Mouse (Mus musculus): Measurements from ENCODE around the gene Sel1l3. TPM values are rescaled to one million over a fixed set of nuclear protein-coding genes. Genes with fewer than 3 reads are reported as not detected.

Sel1l3 gene
- polyA plus RNA-seq, 1 experiment from 2014 or later: 7.3 TPM

DNA sequence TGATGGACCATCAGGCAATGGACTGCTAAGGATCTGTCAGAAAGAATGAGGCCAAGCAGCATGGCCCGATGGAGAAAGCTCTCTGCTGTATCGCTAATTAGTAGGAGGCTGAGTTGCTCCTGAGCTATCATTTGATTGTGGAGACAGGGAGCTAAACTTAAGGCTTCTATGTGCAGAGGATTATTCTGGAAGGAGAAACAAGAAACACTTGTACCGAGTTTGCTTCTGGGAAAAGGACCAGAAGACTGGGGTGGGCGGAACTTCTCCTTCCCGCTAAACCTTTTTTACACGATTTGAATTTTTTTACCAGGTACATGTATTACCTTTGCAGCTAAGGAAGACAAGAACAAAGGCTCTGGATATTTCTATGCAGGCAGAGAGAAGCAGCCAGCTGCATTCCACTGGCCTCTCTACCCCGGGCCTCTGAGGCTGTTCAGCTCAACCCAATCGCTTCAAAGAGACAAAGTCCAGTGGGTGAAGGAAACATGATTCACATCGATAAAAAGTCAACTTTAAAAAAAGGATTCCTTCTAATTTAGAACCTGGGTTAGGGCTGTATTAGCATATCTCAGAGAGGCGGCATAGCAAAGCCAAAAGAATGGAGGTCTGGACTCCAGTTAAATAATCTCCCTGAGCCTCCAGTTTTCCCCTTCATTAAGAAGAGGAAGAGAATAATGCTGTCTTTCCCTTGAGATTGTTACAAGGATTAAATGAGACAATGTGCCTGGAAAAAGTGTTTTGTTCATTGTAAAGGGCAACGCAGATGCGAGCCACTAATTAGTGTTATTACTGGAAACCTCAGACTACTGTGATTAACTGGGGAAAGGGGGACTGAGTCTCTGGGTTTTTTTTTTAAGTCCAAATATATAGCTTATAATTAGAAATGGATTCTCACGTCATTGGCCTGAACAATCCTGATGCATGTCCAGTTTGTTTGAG, 20.4 kb downstream of the Sel1l3 start:
- no peaks in the 10 kb centered on the region for H3K36me3 ChIP-seq (replicated peaks)
- no peak for ATAC-seq (replicated peaks)
- WGBS: 57% methylated on average over 13 of the region's 13 CpGs
- no peak overlapping the region for H3K9ac ChIP-seq
- H3K9me3 ChIP-seq: no peaks in the 10 kb centered on the region
- H3K4me2 ChIP-seq: no peak overlapping the region
- no peak overlapping the region for H3K27ac ChIP-seq
- no peaks in the 10 kb centered on the region for H3K27me3 ChIP-seq (replicated peaks)
- H3K4me1 ChIP-seq: no peaks in the 10 kb centered on the region
- H3K4me3 ChIP-seq: no peak overlapping the region

DNA sequence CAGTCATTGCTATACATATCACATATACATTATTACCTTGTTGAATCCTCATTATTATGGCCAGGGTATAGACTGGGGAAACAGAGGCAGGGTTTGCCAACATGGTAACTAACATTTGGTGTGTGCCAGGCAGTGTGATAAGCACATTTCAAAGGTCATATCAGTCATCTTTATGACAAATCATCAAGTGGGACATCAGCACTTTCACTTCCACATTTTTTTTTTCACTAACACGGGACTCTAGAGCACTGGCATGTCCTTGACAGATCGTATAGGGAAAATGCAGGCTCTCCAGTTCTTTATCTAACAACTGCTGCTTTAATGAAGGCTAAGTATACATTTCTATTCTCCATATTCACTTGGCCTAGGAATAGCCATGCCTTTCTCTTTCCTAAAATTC, 25.1 kb downstream of the Sel1l3 start:
- no peak overlapping the region for H3K9ac ChIP-seq
- WGBS: 81% methylated on average over 2 of the region's 2 CpGs
- no peak overlapping the region for H3K4me3 ChIP-seq
- H3K27me3 ChIP-seq (replicated peaks): no peaks in the 10 kb centered on the region
- H3K27ac ChIP-seq: no peak overlapping the region
- H3K36me3 ChIP-seq (replicated peaks): no peaks in the 10 kb centered on the region
- ATAC-seq (replicated peaks): no peak
- no peaks in the 10 kb centered on the region for H3K9me3 ChIP-seq
- 0 out of 2 replicates have a peak, but pooled peaks cover 5% of the 10 kb centered on the region for H3K4me1 ChIP-seq
- H3K4me2 ChIP-seq: no peak overlapping the region

DNA sequence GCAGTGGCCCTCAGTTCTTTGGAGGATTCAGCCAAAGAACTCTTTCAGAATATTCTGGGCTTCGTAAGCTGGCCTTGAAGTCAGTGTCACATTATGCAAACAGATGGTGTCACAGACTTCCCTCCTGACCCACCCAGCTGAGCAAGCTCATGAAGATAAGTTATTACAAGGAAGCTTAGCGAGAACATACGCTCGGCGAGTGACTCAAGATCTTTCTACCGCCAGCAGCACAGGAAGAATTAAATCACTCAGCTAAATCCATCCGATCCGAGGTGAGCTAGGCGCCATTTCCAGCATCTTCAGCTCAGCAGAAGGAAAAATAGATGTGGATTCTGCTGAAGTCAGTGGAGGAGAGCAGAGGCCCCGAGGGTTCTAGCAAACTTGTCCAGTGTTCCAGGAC, 26.5 kb downstream of the Sel1l3 start:
- no peaks in the 10 kb centered on the region for H3K36me3 ChIP-seq (replicated peaks)
- H3K9ac ChIP-seq: no peak overlapping the region
- 74% methylated on average over 10 of the region's 10 CpGs for WGBS
- H3K4me3 ChIP-seq: no peak overlapping the region
- no peaks in the 10 kb centered on the region for H3K27me3 ChIP-seq (replicated peaks)
- no peaks in the 10 kb centered on the region for H3K9me3 ChIP-seq
- no peak overlapping the region for H3K27ac ChIP-seq
- no peak for ATAC-seq (replicated peaks)
- no peak overlapping the region for H3K4me2 ChIP-seq
- 0 out of 2 replicates have a peak, but pooled peaks cover 5% of the 10 kb centered on the region for H3K4me1 ChIP-seq

DNA sequence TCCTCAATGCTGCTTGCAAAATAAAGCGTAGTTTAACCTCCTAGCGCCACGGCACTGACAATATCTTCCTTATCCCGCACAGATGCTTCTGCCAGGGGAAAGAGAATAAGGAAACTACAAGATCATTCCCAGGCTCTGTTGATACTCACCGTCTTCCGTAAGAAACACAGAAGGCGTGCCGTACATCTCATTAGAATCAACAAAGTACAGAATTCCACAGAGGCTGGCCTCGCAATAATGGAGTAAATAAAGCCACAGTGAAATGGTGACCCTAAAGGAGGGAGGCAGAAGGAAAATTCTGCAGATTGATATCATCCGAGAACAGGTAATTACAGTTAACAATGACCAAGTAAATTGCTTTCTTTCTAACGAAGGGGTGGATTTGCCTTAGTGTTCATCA, 27.9 kb downstream of the Sel1l3 start:
- H3K27me3 ChIP-seq (replicated peaks): no peaks in the 10 kb centered on the region
- H3K27ac ChIP-seq: no peak overlapping the region
- peak; percentile 67 for ATAC-seq (replicated peaks)
- WGBS: 45% methylated on average over 11 of the region's 11 CpGs
- H3K4me2 ChIP-seq: peak overlapping the region; percentile 17; the same call in 1 of the 2 replicates
- H3K9me3 ChIP-seq: no peaks in the 10 kb centered on the region
- H3K4me3 ChIP-seq: no peak overlapping the region
- 0 out of 2 replicates have a peak, but pooled peaks cover 5% of the 10 kb centered on the region for H3K4me1 ChIP-seq
- no peak overlapping the region for H3K9ac ChIP-seq
- no peaks in the 10 kb centered on the region for H3K36me3 ChIP-seq (replicated peaks)

DNA sequence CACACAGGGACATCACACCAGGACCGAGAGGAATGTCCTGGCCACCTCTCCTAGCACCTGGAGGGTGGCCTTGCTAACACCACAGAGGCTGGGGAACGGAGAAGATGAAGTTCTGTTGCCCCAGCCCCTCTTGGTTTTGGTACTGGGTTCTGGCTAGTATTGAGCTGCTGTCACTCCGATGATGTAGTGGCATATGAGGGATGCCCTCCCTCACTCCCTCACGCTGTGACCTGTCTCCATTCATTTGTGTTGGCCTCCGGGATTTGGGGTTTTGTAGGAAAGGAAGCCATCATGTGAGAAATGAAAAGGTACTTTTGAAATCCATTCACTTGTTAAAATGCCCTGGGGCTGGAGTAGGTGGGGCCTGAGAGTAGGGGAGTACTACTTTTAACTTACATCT, 33.8 kb downstream of the Sel1l3 start:
- Histone ChIP-seq H3K4me1 (no peaks in the 10 kb centered on the region), H3K4me2 (no peak overlapping the region), H3K9me3 (no peaks in the 10 kb centered on the region), H3K4me3 (no peak overlapping the region), H3K27ac (no peak overlapping the region), H3K9ac (no peak overlapping the region), H3K27me3 (replicated peaks) (no peaks in the 10 kb centered on the region), H3K36me3 (replicated peaks) (no peaks in the 10 kb centered on the region)
- WGBS: 75% methylated on average over 5 of the region's 5 CpGs
- ATAC-seq (replicated peaks): no peak

DNA sequence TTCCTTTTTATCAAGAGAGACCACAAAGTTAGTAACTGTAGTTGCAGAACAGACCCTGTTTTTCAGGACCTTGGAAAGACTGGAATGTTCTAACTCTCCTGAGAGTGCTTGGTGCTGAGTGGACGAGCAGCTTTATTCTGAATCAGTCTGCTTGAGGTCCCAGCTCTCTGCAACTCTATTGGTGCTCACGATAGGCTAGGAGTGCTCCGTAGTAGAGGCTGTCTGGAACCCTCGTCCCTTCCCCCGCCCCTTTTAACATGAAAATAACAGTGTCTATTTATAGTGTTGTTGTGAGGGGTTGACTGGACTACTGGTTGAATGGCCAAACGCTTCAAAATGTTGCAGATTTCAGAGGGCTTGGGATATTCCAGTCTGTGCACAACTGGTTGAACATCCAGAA, 37.0 kb downstream of the Sel1l3 start:
- H3K27ac ChIP-seq: no peak overlapping the region
- no peaks in the 10 kb centered on the region for H3K9me3 ChIP-seq
- H3K9ac ChIP-seq: no peak overlapping the region
- no peak overlapping the region for H3K4me3 ChIP-seq
- H3K36me3 ChIP-seq (replicated peaks): no peaks in the 10 kb centered on the region
- H3K4me1 ChIP-seq: no peaks in the 10 kb centered on the region
- H3K27me3 ChIP-seq (replicated peaks): no peaks in the 10 kb centered on the region
- 56% methylated on average over 6 of the region's 6 CpGs for WGBS
- H3K4me2 ChIP-seq: no peak overlapping the region
- ATAC-seq (replicated peaks): no peak

DNA sequence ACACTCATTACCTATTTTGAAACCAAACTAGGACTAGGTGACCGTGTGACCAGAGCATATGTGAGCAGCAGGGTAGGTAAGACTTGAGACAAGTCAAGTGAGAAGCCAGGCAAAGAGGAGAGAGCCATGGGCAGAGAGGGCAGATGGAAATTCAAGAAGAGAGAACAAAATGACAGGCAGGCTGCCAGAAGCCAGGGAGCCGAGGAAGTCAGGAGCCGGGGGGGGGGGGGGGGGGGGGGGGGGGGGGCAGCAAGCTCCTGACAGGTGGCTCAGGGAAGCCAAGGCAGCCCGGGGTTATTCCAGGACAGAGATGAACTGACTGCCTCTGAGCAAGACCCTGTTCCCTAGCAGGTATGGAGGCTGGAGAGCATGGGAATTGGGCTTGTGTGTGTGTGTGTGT, 37.7 kb downstream of the Sel1l3 start:
- H3K27ac ChIP-seq: no peak overlapping the region
- no peak for ATAC-seq (replicated peaks)
- no peak overlapping the region for H3K9ac ChIP-seq
- no peak overlapping the region for H3K4me2 ChIP-seq
- no peaks in the 10 kb centered on the region for H3K4me1 ChIP-seq
- H3K9me3 ChIP-seq: no peaks in the 10 kb centered on the region
- no peak overlapping the region for H3K4me3 ChIP-seq
- no peaks in the 10 kb centered on the region for H3K27me3 ChIP-seq (replicated peaks)
- H3K36me3 ChIP-seq (replicated peaks): no peaks in the 10 kb centered on the region
- 85% methylated on average over 2 of the region's 4 CpGs for WGBS

DNA sequence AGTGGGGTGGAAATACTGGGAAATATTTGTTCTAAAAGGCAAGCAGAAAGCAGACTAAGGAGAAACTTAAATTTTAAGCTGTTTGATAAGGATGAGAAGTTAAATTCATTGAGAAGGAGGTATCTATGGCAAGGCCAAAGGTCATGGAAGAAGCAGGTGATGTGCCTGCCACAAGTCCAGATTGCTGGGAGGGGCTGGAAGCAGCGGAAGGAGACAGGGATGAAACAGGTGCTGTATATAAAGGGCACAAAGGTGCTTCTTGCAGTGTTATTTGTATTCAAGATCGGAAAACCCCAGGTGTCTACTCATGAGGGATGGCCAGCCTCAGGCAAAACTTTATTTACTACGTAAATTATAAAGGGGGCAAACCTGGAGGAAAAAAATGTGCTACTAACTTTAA, 38.5 kb downstream of the Sel1l3 start:
- Histone ChIP-seq H3K9ac (no peak overlapping the region), H3K4me3 (no peak overlapping the region), H3K36me3 (replicated peaks) (no peaks in the 10 kb centered on the region), H3K27ac (no peak overlapping the region), H3K9me3 (no peaks in the 10 kb centered on the region), H3K27me3 (replicated peaks) (no peaks in the 10 kb centered on the region), H3K4me2 (no peak overlapping the region), H3K4me1 (no peaks in the 10 kb centered on the region)
- WGBS: 82% methylated on average over 3 of the region's 3 CpGs
- no peak for ATAC-seq (replicated peaks)

DNA sequence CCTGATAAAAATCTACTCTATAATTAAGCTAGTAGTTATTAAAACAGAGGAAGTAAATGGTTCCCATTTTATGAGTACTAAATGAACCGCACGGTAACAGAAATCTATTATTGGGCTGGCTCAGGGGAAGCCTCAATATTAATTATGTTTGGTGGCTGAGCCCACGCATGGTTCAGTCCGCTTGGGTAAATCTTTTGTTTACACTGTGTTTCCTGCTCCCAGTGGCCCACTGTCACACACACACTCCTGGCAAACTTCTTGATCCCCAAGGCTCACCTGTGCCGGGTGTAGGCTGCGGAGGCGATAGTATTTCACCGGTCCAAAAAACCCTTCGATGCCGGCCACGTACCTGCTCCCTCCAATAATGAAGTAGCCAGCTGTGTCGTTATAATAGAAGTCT, 39.3 kb downstream of the Sel1l3 start:
- Histone ChIP-seq H3K27me3 (replicated peaks) (no peaks in the 10 kb centered on the region), H3K36me3 (replicated peaks) (no peaks in the 10 kb centered on the region), H3K4me2 (no peak overlapping the region), H3K4me3 (no peak overlapping the region), H3K9ac (no peak overlapping the region), H3K27ac (no peak overlapping the region), H3K9me3 (no peaks in the 10 kb centered on the region), H3K4me1 (no peaks in the 10 kb centered on the region)
- ATAC-seq (replicated peaks): 0 out of 2 replicates have a peak, but pooled peaks have one; percentile 26
- WGBS: 76% methylated on average over 12 of the region's 12 CpGs

DNA sequence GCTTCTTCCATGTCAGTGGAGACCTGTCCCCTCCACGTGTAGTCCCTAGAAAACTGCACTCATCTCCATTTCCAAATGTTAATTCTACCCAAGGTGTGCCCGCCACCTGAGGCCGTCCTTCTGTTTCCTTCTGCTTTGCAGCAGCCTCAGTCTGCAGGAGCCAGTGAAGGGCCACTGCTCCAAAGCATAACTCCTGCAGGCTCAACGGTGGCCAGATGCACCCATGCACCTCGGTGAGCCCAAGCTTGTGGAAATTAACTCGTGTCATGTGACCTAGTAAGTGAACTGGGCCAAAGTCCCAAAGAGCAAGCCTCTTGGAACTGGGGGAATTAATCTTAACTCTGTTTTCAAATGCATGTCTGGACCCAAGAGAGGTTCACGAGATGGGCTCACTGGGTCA, 40.8 kb downstream of the Sel1l3 start:
- H3K4me1 ChIP-seq: no peaks in the 10 kb centered on the region
- no peaks in the 10 kb centered on the region for H3K9me3 ChIP-seq
- WGBS: 87% methylated on average over 7 of the region's 7 CpGs
- no peak overlapping the region for H3K27ac ChIP-seq
- H3K4me3 ChIP-seq: no peak overlapping the region
- H3K9ac ChIP-seq: no peak overlapping the region
- ATAC-seq (replicated peaks): no peak
- no peaks in the 10 kb centered on the region for H3K36me3 ChIP-seq (replicated peaks)
- H3K4me2 ChIP-seq: no peak overlapping the region
- H3K27me3 ChIP-seq (replicated peaks): no peaks in the 10 kb centered on the region

DNA sequence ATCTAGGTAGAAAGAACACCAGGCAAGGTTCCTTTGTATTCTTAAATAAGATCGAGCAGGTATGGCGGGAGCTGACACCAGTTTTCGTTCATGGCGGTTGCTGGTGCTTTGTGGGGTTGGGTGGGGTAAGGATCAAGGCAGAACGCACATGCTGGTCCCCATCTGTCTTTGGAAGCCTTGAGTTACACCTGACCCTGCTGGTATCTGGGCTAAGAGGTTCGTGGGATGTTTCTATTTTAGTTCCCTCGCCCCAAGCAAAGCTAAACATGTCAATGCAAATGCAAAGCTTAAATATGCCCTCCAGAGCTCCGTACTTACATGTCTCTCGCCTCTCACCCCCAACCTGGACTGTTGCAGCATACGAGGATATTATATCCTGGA, 41.5 kb downstream of the Sel1l3 start:
- Histone ChIP-seq H3K4me3 (no peak overlapping the region), H3K27ac (no peak overlapping the region)
- WGBS: 87% methylated on average over 10 of the region's 10 CpGs

DNA sequence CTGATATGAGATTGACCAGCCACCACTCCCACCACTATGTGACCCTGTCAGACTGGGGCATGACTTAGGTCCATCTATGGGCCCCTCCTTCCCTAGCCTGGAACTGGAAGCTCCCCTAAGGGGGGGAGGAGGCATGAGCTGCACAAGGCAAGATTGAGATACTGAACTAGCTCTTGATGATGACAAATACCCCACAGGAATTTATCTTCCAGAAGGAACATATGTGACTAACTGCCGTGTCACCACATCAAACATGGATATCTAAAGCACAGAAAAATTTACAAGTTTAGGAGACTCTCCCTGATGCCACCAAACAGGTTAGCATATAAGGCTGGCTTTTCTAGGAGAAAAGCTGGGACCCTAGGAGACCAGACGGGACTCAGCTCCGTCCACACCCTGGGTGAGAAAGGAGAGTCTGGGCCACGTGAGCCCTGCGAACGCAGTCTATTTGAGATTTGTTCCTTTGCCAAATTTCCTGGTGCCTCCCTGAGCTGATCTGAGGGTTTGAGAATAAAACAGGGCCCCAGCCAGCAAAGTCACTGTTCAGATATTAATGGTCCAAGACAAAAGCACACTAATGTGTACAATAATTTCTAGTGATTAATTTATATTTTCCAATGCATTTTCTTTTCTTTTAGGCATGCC, 42.0 kb downstream of the Sel1l3 start:
- no peak for ATAC-seq (replicated peaks)
- H3K27ac ChIP-seq: no peak overlapping the region

More for the DNA sequence above, 41.5 kb downstream of the Sel1l3 start:
- Histone ChIP-seq H3K4me2 (no peak overlapping the region), H3K4me1 (no peaks in the 10 kb centered on the region), H3K27me3 (replicated peaks) (no peaks in the 10 kb centered on the region), H3K36me3 (replicated peaks) (no peaks in the 10 kb centered on the region), H3K9me3 (no peaks in the 10 kb centered on the region), H3K9ac (no peak overlapping the region)
- no peak for ATAC-seq (replicated peaks)

More for the DNA sequence above, 42.0 kb downstream of the Sel1l3 start:
- Histone ChIP-seq H3K4me1 (no peaks in the 10 kb centered on the region), H3K27me3 (replicated peaks) (no peaks in the 10 kb centered on the region), H3K9me3 (no peaks in the 10 kb centered on the region), H3K4me2 (no peak overlapping the region), H3K9ac (no peak overlapping the region), H3K4me3 (no peak overlapping the region), H3K36me3 (replicated peaks) (no peaks in the 10 kb centered on the region)
- 93% methylated on average over 6 of the region's 6 CpGs for WGBS

Measured in midbrain, embryonic 15.5 days (tissue).